Mouse (Mus musculus) bone marrow macrophage, adult 2 months (primary cell): Measurements from ENCODE around the gene Zfp800.

Source experiments
- CTCF ChIP-seq: IDR thresholded peaks from 2 replicates; pipeline ENCODE4 v1.5.1; 2012; ENCODE audit warnings: low read depth, mild to moderate bottlenecking, low read length, moderate library complexity
- POLR2A ChIP-seq: IDR thresholded peaks from 2 replicates; pipeline ENCODE4 v1.6.1; 2012; ENCODE audit warnings: mild to moderate bottlenecking, low read depth, low read length, borderline replicate concordance

- TF ChIP-seq CTCF: no peak
- no peak for TF ChIP-seq POLR2A
Measured at GRCm38 (mm10) chr6:28215268-28215954, 182.4 kb downstream of the Zfp800 start.
